Mouse (Mus musculus): ENCODE data around the gene Rabggtb.

Gene Rabggtb

DNA sequence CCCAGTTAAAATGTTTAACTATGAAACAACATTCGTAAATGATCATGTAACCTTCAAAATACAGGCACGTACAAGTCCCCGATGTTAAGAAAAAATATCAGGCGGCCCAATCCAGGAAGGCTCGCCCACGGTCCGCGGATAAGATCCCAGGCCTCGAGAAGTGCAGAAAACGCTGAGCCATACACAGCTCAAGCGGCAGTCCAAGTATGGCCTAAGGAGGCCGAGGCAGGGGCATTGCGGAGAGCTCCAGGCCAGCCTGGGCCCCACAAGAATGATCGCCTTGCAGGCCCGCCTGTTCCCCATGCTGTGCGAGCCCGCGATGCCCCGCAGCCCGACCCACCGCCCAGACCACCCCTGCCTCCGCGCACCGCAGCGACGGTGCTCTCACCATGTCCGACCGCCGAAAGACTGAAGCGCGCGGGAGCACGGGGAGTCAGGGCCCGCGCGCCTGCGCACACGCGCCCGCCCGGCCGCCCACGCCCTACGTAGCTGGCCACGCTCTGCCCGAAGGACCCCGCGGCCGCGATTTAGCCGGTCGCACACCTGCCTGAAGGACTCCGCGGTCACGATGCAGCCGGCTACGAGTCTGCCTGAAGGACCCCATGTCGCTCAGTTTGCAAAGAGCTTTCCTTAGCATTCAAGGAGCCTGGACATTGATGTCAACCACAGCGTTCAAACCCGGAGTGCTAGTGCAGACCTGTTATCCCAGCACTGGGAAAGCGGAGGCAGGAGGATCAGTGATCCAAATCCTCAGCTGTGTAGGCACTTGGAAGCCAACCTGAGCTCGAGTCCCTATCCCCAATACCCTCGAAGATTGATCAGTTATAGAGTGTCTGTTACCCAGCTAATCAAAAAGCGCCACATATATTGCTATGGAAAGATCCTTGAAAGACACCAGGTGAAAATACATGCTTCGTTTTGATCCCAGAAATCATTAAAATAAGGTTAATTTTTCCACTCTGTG is at the start of gene Rabggtb:
Rabggtb (minus strand) TSS at position 464 of the 964 bp plus-strand sequence.
- DNase-seq (ENCODE audit: extremely low spot score) = peak; percentile 97

DNA sequence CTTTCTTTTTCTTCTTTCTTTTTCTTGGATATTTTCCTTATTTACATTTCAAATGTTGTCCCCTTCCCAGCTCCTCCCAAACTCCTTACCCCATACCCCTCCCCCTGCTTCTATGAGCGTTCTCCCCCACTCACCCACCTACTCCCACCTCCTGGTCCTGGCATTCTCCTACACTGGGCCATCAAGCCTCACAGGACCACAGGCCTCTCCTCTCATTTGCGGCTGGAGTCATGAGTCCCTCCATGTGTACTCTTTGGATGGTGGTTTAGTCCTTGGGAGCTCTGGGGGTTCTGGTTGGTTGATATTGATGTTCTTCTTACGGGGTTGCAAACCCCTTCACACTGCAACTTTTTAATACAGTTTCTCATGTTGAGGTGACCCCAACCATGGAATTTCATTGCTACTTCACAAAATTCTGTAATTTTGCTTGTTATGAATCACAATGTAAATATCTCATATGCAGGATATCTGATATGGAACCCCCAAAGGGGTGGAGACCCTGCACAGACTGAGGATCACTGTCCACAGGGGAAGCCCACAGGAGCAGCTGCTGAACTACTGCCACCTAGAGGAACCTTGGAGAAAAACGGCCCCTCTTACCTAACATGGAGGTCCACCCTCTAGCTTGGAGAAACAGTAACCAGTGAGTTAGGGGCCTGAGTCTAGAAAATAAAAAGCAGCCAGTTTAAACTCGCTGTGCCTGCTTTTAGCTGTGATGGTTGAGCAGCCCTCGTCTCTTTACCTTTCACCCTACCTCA is 49.0 kb upstream of the Rabggtb start:
- DNase-seq (ENCODE audit: extremely low spot score) = peak; percentile 26

DNA sequence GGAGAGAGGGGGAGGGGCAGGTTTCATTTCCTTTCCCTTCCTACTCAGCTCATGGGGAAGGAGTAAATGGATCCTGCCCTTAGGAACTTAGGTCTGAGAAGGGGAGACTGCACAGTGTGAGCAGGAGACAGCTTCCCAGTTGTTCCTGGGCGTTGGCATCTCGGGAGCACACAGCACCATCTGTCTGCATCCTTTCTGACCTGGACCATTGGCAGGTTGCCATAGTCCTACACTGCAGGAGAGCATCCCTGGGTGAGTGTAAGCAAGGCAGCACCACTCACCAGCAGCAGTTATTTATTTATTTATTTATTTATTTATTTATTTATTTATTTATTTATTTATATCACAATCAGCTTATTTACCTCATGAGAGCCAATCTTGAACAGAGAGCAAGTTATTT is 48.1 kb upstream of the Rabggtb start:
- DNase-seq (ENCODE audit: extremely low spot score) = no peak

DNA sequence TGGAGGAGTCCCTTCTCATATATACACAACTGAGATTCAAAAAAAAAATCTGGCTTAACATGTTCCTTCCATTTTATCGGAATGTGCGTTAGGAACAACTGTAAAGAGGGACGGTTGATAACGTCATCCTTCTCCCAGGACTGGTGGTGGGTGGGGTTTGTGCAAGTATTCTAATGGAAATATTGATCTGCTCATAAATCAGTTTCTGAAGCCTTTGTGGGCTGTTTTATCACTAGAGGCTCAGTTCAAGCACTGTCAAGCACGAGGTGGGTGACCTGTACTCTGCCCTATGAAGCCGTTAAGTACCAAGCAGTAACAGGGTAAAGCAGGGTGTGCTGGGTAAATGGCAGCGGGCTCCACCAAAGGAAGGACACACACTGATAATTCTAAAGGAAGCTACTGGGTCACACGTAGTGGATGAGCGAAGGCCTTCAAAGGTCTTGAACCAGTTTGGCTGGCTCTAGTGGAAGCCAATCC is 47.0 kb upstream of the Rabggtb start:
- no peak for DNase-seq (ENCODE audit: extremely low spot score)

DNA sequence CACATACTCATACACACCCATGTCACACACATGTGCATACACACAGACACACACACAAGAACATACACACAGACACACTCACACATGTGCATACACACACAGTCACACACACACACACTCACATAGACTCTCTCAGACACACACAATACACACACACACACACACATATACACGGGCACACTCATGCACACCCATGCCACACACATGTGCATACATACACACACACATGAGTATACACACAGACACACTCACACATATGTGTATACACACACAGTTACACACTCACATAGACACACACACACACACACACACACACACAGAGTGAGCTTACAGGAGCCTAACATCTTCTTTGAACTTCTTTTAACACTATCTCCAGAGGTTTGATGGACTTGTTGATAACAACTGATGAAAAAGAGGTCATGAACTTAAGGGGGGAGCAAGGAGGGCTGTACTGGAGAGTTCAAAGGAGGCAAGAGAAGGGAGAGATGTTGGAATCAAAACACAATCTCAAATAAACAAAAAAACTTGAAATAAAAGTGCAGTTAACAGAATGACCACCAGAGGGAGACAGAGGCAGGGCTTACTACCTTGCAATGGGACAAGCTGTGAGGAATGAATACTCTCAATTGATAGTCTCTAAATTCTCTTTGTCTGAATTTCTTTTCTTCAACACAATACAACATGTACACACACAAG is 46.4 kb upstream of the Rabggtb start:
- DNase-seq (ENCODE audit: extremely low spot score) = peak; percentile 60

DNA sequence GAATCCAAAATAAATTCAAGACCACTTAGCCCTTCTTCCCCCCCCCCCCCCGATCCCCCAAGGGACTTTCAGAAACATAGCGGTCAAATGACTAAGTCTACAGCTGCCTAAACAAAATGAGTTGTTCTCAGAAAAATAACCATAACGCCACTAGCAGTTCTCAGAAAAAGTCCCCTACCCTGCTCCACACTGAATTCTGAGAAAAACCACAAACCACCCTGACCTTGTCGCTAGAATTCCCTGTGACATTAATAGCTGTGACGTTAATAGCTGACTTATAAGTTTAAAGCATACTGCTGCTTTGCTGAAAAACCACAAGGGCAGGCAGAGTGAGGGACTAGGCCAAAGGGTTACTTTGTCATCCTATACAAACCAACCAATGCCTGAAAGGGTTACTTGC is 45.1 kb upstream of the Rabggtb start:
- DNase-seq (ENCODE audit: extremely low spot score) = no peak

DNA sequence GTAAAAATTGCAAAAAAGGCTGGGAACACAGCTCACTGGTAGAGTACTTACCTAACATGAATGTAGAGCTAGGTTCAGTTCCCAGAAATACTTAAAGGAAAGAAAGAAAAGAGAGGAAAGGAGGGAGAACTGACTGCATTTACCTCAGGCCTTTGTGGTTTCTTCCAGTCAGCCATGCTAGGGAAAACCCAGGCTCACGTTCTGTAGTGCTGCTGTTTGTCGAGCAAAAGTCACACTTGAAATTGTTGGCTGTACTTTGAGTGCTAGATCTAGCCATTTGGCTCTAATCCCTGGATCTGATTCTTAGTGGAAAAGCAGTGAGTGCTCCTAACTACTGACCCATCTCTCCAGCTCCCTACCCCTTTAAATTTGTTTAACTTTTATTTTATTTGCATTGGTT is 35.4 kb upstream of the Rabggtb start:
- DNase-seq (ENCODE audit: extremely low spot score) = no peak

DNA sequence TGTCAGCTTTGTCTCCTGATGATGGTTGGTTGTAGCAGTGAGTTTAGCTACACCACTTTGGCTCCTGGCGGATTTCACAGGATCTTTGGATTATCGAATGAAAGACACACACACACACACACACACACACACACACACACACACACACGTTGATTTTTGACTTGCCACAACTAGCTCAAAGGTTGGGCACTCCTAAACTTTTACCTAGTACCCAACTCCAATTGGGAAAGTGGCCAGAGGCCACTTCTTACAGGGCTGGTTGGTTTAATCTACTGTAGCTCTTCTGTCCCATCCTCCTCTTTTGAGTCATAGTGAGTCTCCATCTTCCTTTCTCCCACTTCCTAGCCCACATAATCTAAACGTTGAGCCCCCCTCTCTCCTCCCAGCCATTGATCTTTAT is 34.5 kb upstream of the Rabggtb start:
- DNase-seq (ENCODE audit: extremely low spot score) = no peak

DNA sequence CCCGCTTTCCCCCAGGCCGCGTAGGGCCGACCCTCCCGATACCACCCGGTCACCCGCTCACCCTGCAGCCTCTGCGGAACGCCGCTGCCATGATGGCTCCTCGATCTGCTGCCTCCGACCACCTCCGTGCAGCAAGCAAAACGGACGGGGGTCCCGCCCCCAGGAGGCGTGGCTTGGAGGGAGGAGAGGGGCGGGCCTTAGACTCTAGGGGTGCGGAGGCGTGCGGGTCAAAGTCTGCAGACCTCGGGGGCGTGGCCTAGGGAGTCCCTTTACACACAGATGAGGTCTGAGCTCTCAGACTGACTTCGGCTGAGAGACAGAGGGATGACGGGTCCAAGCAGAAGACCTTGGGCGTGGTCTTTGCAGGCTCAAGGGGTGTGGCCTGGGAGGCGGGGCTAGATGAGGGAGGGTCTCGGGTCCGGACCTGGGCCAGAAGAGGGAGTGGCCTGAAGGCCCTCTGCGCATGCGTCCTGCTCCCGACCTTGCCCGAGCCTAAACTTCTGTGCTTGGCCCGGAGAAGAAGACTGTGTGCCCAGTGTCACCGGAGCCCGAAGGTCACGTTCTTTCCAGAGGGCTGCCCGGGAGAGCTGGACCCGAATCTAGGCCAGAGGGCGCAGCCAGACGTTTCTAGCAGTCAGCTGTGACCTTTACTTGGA is 31.7 kb upstream of the Rabggtb start, which contains the start of gene Acadm:
Acadm (minus strand) TSS at position 298 of the 656 bp plus-strand sequence.
- DNase-seq (ENCODE audit: extremely low spot score) = peak; percentile 99

DNA sequence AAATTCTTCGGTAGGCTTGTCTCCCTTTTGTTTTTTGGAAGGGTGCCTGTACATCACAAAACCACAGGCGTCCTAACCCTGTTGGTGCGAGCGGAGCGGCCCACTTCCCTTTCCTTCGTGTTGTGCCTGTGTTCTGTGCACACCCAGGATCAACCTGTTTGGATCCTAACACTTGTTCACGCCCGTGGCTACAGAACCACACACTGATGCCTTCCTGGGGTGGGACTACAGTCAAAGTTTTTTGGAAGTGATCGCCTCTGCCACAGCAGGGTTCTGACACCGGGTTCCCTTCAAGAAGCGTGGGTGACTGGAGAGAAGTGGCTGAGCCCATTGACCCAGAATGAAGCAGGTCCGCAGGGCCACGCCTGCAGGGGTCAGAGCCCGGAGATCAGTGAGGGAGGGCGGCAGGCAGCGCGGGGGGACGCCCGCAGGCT is 31.1 kb upstream of the Rabggtb start:
- no peak for DNase-seq (ENCODE audit: extremely low spot score)

DNA sequence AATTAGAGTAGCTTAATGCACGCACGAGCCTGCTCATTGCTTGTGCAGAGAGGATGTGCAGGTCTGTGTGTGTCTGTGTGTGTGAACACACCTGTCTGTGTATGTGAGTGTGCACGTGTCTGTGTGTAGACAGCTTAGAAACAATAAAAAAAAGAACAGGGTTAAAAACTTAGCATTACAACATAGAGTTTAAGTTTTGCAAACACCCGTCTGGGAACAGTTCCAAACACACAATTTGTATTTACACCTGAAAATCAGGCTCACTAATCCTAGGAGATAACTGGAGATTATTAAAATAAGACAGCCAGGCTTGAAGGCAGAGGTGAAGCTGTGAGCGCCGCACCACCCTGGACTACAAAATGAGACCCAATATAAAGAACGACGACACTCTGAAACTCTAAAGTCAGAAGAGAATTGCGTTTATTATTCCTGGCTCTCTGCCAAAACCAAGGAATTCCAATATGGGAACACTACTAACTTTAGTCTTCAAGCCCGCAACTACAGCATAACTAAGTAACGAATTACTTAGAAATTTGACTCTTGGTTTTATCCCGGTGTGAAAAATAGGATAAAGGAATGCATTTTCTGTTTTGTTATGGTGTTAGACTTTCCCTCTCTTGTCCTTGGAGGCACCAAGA is 30.3 kb upstream of the Rabggtb start:
- no peak for DNase-seq (ENCODE audit: extremely low spot score)

DNA sequence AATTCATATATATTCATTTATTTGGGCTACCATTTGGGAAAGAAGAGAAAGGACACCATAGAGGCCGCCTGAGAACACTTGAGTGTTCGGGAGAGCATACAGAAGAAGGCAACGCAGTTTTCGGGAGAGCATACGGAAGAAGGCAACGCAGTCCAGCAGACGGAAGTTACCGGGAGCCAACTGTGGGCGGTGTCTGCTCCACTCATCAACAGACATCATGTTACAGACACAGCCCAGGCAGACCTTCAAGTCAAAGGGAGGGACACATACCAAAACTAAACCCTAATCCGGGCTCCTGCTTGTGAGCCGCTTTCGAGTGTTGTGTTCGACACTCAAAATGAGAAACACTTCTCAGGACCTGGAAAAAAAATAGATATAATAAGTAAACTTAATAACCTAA is 28.8 kb upstream of the Rabggtb start:
- DNase-seq (ENCODE audit: extremely low spot score) = no peak

DNA sequence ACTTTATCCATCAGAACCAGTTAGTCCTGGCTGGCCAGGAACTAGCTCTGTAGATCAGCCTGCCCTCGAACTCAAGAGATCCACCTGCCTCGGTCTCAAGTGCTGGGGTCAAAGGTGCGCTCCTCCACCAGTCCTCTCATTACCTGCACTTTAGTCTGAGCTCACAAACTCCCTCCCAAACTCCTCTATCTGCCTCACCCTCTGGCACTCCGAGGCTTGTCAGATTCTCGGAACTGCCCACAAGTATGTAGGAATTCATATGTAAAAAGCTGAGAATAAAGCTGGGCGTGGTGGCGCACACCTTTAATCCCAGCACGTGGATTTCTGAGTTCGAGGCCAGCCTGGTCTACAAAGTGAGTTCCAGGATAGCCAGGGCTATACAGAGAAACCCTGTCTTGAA is 27.7 kb upstream of the Rabggtb start:
- DNase-seq (ENCODE audit: extremely low spot score) = no peak

DNA sequence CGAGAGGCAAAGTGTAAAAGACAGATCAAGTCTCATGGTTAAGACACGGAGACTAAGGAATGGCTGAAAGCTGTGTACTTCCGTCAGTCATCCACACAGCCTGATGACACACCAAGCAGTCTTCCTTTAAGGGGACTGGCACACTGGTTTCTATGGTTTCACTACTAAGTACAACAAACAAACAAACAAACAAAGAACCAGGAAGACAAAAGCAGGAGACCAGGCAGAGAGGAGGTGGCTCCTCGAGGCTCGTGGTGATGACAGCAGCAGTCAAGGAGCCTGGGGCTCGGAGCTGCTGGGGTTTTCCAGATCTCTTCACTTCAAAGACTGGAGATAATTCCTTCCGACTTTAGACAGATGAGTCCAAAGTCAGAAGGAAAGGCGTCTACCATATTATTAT is 27.2 kb upstream of the Rabggtb start:
- DNase-seq (ENCODE audit: extremely low spot score) = no peak

DNA sequence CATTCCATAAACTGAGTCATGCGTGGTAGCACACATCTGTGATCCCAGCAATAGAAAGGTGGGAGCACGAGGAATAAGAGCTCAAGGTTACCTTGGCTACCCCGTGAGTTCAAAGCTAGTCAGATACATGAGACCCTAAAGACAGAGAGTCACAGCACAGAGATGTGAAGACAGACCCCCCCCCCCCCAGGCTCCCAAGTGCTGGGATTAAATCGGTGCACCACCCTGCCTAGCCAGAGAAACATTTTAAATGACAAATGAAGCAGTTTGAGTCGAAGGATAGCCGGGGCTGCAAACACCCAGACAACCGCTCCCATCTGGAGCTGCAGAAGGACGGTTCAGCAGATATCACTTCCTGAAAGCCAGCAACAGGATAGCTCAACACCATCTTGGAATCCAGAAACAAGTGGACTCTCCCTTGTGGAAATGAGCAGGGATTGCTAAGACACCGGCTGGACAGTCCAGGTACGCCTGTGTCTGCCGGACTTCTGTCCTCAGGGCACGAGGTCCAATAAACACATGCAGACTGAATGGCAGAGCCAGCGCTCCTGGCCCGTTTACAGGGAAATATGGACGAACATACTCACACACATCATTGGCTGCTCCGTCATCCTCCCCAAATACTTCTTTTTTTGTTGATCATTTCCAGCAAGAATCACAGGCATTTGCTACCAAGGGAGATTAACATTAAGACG is 24.5 kb upstream of the Rabggtb start:
- no peak for DNase-seq (ENCODE audit: extremely low spot score)

DNA sequence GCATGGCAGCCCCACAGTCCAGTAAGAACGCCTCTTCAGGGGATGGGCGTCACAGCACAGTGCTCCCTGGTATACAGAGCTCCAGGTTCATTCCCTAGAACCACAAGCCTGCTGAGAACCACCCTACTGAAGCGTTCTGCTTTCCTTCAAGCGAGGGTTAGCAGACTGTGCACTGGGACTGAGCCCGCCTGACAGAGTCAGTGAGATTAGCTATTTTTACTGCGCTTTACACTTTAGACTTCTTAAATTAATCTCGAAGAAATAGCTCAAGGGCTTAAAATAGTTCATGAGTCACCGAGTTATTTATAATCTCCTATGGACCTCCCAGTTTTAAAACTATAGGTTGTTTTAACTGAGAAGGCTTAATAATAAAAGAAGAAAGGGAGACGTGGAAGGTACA is 23.1 kb upstream of the Rabggtb start:
- no peak for DNase-seq (ENCODE audit: extremely low spot score)

DNA sequence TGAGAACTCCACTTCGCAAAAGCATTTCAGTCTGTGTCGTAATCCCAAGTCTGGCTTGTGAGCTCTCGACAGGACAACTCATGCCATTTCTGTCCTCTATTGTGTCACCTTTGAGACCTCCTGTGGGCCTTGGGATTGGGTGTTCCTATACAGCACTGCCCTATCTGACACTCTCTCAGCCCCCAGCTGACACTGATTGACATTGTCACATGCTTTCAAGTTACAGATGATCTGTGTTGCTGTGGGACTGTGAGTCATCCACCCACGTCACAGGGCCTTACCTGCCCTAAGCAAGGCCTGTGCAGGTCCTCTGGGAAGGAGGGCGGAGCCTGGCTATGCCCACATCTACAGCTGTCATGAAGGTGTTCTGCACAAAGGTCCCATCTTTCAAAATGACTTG is 19.7 kb upstream of the Rabggtb start:
- DNase-seq (ENCODE audit: extremely low spot score) = no peak

DNA sequence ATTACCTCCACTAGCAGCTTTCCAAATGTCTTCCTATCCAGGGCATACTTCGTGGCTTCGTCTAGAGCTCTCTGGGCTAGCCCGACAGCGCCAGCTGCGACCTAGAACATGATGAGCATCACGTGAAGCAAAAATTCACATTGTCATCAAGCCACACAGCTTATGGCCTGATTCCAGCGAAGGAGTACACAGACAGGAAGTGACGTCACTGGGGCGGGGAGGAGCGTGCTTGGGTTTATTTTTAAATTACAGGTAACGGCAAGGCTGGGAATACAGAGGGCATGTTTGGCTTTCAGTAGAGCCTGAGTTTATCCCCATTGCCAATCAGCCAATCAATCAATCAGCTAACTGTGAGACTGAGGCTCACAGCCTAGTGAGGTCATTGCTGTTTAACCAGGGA is 16.7 kb upstream of the Rabggtb start:
- no peak for DNase-seq (ENCODE audit: extremely low spot score)

DNA sequence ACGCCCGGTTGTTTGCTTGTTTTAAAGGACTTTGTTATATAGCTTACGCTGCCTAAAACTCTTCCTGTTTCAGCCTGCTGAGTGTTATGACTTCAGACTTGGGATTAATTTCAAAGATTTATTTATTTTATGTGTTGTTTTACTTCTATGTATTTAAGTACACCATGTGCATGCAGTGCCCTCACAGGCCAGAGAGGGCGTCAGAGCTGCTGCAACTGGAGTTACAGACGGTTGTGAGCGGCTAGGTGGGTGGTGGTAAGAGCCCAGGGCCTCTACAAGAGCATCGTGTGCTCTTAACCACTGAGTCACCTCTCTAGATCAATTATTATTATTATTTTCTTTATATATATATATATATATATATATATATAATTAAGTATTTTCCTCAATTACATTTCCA is 13.5 kb upstream of the Rabggtb start:
- DNase-seq (ENCODE audit: extremely low spot score) = no peak

DNA sequence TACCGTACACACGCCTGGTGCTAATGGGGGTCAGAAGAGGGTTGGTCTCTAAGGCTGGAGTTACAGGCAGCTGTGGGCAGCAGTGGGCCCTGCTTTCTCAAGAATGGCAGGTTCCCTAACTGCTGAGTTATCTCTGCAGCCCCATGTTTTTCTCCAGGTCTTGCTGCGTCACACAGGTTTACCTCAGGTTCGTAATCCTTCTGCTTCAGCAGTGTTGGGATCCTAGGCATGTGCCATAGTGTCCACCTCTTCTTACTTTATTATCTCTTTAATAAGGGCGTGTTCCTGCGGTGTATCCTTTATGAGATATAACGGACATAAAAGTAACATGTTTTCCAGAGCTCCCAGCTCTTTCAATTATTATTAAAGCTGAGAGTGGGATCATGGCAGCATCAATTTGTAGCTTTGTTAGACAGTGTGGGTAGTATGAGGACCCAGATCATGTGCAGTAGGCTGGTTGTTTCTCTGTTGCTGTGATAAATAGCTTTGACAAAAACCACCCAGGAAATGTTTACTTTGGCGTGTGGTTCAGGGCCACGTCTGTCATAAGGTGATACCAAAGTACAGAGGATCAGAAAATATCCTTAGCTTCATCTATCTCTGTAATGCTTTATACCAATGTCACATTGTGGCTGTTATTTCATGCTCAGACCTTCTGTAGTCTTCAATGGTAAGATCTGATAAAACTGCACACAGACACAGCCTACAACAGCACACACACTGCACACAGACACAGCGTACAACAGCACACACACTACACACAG is 8.5 kb upstream of the Rabggtb start:
- DNase-seq (ENCODE audit: extremely low spot score) = no peak
